Mouse (Mus musculus) cortical plate, adult 2 months (tissue): ENCODE results near the gene Mphosph6.

Experiments used
- CTCF ChIP-seq: fragments of 200-500 bp; IDR thresholded peaks from 2 replicates; pipeline ENCODE4 v1.5.1; 2011; ENCODE audit warnings: mild to moderate bottlenecking, control low read depth, low read length; ENCODE audit not compliant: insufficient read depth; ENCODE audit errors: extremely low read depth
- POLR2A ChIP-seq: fragments of 200-500 bp; IDR thresholded peaks from 2 replicates; pipeline ENCODE4 v1.6.1; 2011; ENCODE audit warnings: mild to moderate bottlenecking, low read length, control low read depth; ENCODE audit not compliant: insufficient read depth; ENCODE audit errors: extremely low read depth

DNA sequence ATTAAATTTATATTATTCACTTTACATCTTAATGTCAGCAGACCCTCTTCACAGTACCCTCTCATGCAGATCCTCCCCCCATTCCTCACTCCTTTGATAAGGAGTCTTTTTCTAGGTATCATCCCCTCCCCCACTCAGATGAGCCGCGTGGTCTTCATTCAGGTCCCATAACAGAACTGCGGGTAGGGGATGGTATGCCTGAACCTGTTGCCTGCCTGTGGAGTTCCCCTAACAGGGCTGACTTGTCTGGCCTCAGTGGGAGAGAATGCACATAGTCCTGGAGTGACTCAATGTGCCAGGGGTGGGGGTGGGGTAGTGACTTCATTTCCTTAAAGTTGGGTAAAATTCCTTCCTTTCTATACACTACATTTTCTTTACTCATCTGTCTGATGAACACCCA is 15.3 kb downstream of the Mphosph6 start:
- no peak for TF ChIP-seq CTCF
- no peak for TF ChIP-seq POLR2A
